Mouse (Mus musculus) gastrocnemius, postnatal 4 days (tissue): Measurements from ENCODE around the gene Ddx27. TPM values are rescaled to one million over a fixed set of nuclear protein-coding genes. Genes with fewer than 3 reads are reported as not detected.

Source experiments
- DNase-seq, 2 experiments: peaks; one replicate each; pipeline ENCODE4 v3.0.0; 2021 to 2022; ENCODE audit warnings: low spot score in 2 of 2, mixed read lengths in 2 of 2
- total RNA-seq, 2 experiments: library from RNA; stranded (reverse); gene quantifications; 2 replicates each; pipeline ENCODE4 v1.2.3; 2021

The Ddx27 gene
- total RNA-seq, 2 experiments from 2014 or later = 19.1 to 22.9 TPM

- DNase-seq = peak; percentile 91 to 93
These were observed 47.5 kb downstream of the Ddx27 start for GRCm38 (mm10) chr2:167062497-167062911.

- peak; percentile 98 for DNase-seq
These were observed 48.2 kb downstream of the Ddx27 start, which contains the start of gene Znfx1 for GRCm38 (mm10) chr2:167062965-167063880. Znfx1 (minus strand) TSS chr2:167063015.

GRCm38 (mm10) chr2:167063906-167064496 is 49.0 kb downstream of the Ddx27 start:
- DNase-seq = no peak

- no peak for DNase-seq
These were observed 49.8 kb downstream of the Ddx27 start for GRCm38 (mm10) chr2:167064601-167065295.

GRCm38 (mm10) chr2:167066031-167066430 is 51.0 kb downstream of the Ddx27 start:
- DNase-seq = no peak

- DNase-seq = no peak
These were observed 51.8 kb downstream of the Ddx27 start for GRCm38 (mm10) chr2:167066528-167067516.

- DNase-seq = no peak
These were observed 52.6 kb downstream of the Ddx27 start for GRCm38 (mm10) chr2:167067575-167067974.

- no peak for DNase-seq
These were observed 55.3 kb downstream of the Ddx27 start for GRCm38 (mm10) chr2:167070341-167070740.

- DNase-seq = no peak
These were observed 56.3 kb downstream of the Ddx27 start for GRCm38 (mm10) chr2:167071266-167071640.

- DNase-seq = peak; percentile 95 to 97
These were observed 56.9 kb downstream of the Ddx27 start for GRCm38 (mm10) chr2:167071641-167072601.

- no peak for DNase-seq
These were observed 59.6 kb downstream of the Ddx27 start for GRCm38 (mm10) chr2:167074587-167074986.

- no peak for DNase-seq
These were observed 61.4 kb downstream of the Ddx27 start for GRCm38 (mm10) chr2:167076352-167076751.

GRCm38 (mm10) chr2:167076759-167077158 is 61.8 kb downstream of the Ddx27 start:
- no peak for DNase-seq

- peak in 1 of 2 experiments; percentile 29 for DNase-seq
These were observed 62.4 kb downstream of the Ddx27 start for GRCm38 (mm10) chr2:167077199-167077962.

- no peak for DNase-seq
These were observed 63.5 kb downstream of the Ddx27 start for GRCm38 (mm10) chr2:167078486-167078885.

GRCm38 (mm10) chr2:167078931-167079495 is 64.0 kb downstream of the Ddx27 start:
- peak in 1 of 2 experiments; percentile 20 for DNase-seq

- DNase-seq = peak in 1 of 2 experiments; percentile 68
These were observed 64.7 kb downstream of the Ddx27 start for GRCm38 (mm10) chr2:167079535-167080257.
